Mouse (Mus musculus): Measurements from ENCODE around the gene Epb41l3.
"Not testable (repeated sequence)": the region's sequence is repeated elsewhere in the genome, so short reads cannot be mapped to it uniquely, and the experiment has no call there.

DNA sequence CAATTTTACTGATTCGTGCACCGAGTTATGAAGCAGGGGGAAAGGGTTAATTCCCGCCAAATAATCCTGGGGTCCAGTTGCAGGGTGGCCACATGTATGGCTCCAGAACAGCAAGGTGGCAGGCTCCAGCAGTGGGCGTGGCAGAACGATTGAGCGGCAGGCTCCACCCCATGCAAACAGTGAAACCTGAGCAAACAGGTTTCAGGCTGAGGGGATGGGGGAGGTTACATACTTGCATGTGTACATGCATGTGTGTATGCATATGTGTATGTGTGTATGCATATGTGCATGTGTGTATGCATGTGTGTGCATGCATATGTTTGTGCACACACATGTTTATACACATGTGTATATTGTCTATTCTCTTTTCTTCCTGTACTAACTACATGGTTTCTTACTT is 46.9 kb downstream of the Epb41l3 start:
- peak; percentile 16; the same call in 1 of the 2 replicates for TF ChIP-seq CTCF (IDR thresholded peaks at IDR 0.05; ENCODE audit: low read depth)
- TF ChIP-seq EP300 (optimal IDR thresholded peaks at IDR 0.05): not testable (repeated sequence)

Measured in stomach, postnatal 0 days (tissue).